Mouse (Mus musculus) embryonic facial prominence, embryonic 14.5 days (tissue): ENCODE measurements at regions not wholly inside any gene's neighbourhood (a gene's known extent, or its start where the extent isn't known, plus 50 kb on each side); places are given as distances from the start of the nearest gene placed in this dataset.

Experiments
- ATAC-seq: fragments of 200-750 bp; cut with Nextera tagmentation; 2 replicates; pipeline ENCODE4 v1.8.0; 2017; ENCODE audit warnings: low read depth, moderate number of reproducible peaks, moderate TSS enrichment
- DNase-seq: peaks from one replicate; pipeline ENCODE4 v3.0.0-alpha.2; 2015; ENCODE audit warnings: low spot score
- H3K27ac ChIP-seq: fragments of 300-500 bp; sonication (generic); replicated peaks from 2 replicates; pipeline ENCODE4 v1.5.1; 2014; ENCODE audit warnings: low read depth, mild to moderate bottlenecking, low read length, moderate library complexity
- H3K27me3 ChIP-seq: fragments of 300-500 bp; sonication (generic); replicated peaks from 2 replicates; pipeline ENCODE4 v1.6.1; 2014; ENCODE audit warnings: low read length; ENCODE audit not compliant: control insufficient read depth, insufficient read depth
- H3K36me3 ChIP-seq: fragments of 300-500 bp; sonication (generic); 2 replicates; pipeline ENCODE4 v1.6.1; 2014; ENCODE audit warnings: low read length, mixed read lengths; ENCODE audit not compliant: control insufficient read depth, insufficient read depth
- H3K4me1 ChIP-seq: fragments of 300-500 bp; sonication (generic); 2 replicates; pipeline ENCODE4 v1.6.1; 2014; ENCODE audit warnings: antibody characterized with exemption, low read length; ENCODE audit not compliant: control insufficient read depth, insufficient read depth
- H3K4me2 ChIP-seq: fragments of 300-500 bp; sonication (generic); 2 replicates; pipeline ENCODE4 v1.6.1; 2014; ENCODE audit warnings: low read depth, mild to moderate bottlenecking, low read length, moderate library complexity, mixed read lengths
- H3K4me3 ChIP-seq: fragments of 300-500 bp; sonication (generic); 2 replicates; pipeline ENCODE4 v1.5.1; 2014; ENCODE audit warnings: low read depth, mild to moderate bottlenecking, low read length
- H3K9ac ChIP-seq: fragments of 300-500 bp; sonication (generic); 2 replicates; pipeline ENCODE4 v1.6.1; 2014; ENCODE audit warnings: low read depth, mild to moderate bottlenecking, low read length, moderate library complexity, mixed read lengths
- H3K9me3 ChIP-seq: fragments of 300-500 bp; sonication (generic); 2 replicates; pipeline ENCODE4 v1.6.1; 2016; ENCODE audit warnings: low read length; ENCODE audit not compliant: control insufficient read depth
- WGBS: fragments of 180-500 bp; shearing (Covaris S2); extraction: QIAGEN DNeasy Blood & Tissue Kit; methylation state at CpG from one replicate; pipeline ENCODE4 v1.1.7; 2014; 5-methylcytosine and 5-hydroxymethylcytosine counted together

GRCm38 (mm10) chr4:47796977-47797376 lies 248.0 kb upstream of the Nr4a3 start:
- no peaks in the 10 kb centered on the region for H3K36me3 ChIP-seq
- H3K4me1 ChIP-seq: no peaks in the 10 kb centered on the region
- 87% methylated on average over 4 of the region's 4 CpGs for WGBS
- no peaks in the 10 kb centered on the region for H3K9me3 ChIP-seq
- ATAC-seq (no peak), DNase-seq (no peak)
- no peak overlapping the region for H3K27ac ChIP-seq
- H3K27me3 ChIP-seq: no peaks in the 10 kb centered on the region
- no peak overlapping the region for H3K4me3 ChIP-seq
- H3K4me2 ChIP-seq: no peak overlapping the region
- H3K9ac ChIP-seq: no peak overlapping the region

GRCm38 (mm10) chr4:47799165-47799564 lies 245.8 kb upstream of the Nr4a3 start:
- H3K27ac ChIP-seq: no peak overlapping the region
- H3K27me3 ChIP-seq: no peaks in the 10 kb centered on the region
- 95% methylated on average over 5 of the region's 5 CpGs for WGBS
- no peaks in the 10 kb centered on the region for H3K4me1 ChIP-seq
- no peak overlapping the region for H3K9ac ChIP-seq
- no peak overlapping the region for H3K4me2 ChIP-seq
- no peaks in the 10 kb centered on the region for H3K9me3 ChIP-seq
- ATAC-seq: no peak
- DNase-seq: no peak
- no peak overlapping the region for H3K4me3 ChIP-seq
- H3K36me3 ChIP-seq: no peaks in the 10 kb centered on the region

GRCm38 (mm10) chr4:47803111-47803510 lies 241.8 kb upstream of the Nr4a3 start:
- ATAC-seq (no peak), DNase-seq (no peak)
- no peak overlapping the region for H3K4me3 ChIP-seq
- H3K27me3 ChIP-seq: no peaks in the 10 kb centered on the region
- H3K27ac ChIP-seq: no peak overlapping the region
- no peaks in the 10 kb centered on the region for H3K4me1 ChIP-seq
- 65% methylated on average over 3 of the region's 3 CpGs for WGBS
- no peaks in the 10 kb centered on the region for H3K9me3 ChIP-seq
- no peak overlapping the region for H3K9ac ChIP-seq
- H3K4me2 ChIP-seq: no peak overlapping the region
- H3K36me3 ChIP-seq: no peaks in the 10 kb centered on the region

- no peak for DNase-seq
- Histone ChIP-seq H3K9ac (no peak overlapping the region), H3K4me2 (no peak overlapping the region), H3K4me3 (no peak overlapping the region), H3K27me3 (no peaks in the 10 kb centered on the region), H3K27ac (no peak overlapping the region), H3K4me1 (no peaks in the 10 kb centered on the region), H3K36me3 (no peaks in the 10 kb centered on the region), H3K9me3 (no peaks in the 10 kb centered on the region)
- WGBS: 14% methylated on average over 3 of the region's 3 CpGs
- ATAC-seq: no peak
These were observed 237.1 kb upstream of the Nr4a3 start for GRCm38 (mm10) chr4:47807877-47808276.

GRCm38 (mm10) chr4:47814030-47814429 lies 230.9 kb upstream of the Nr4a3 start:
- H3K27ac ChIP-seq: no peak overlapping the region
- no peak overlapping the region for H3K9ac ChIP-seq
- H3K4me2 ChIP-seq: no peak overlapping the region
- no peaks in the 10 kb centered on the region for H3K36me3 ChIP-seq
- WGBS: 62% methylated on average over 7 of the region's 7 CpGs
- H3K27me3 ChIP-seq: no peaks in the 10 kb centered on the region
- no peak for ATAC-seq
- DNase-seq: no peak
- no peaks in the 10 kb centered on the region for H3K9me3 ChIP-seq
- H3K4me3 ChIP-seq: no peak overlapping the region
- H3K4me1 ChIP-seq: no peaks in the 10 kb centered on the region

GRCm38 (mm10) chr4:47818371-47819159 lies 226.4 kb upstream of the Nr4a3 start:
- no peak overlapping the region for H3K4me2 ChIP-seq
- H3K4me1 ChIP-seq: no peaks in the 10 kb centered on the region
- H3K4me3 ChIP-seq: no peak overlapping the region
- no peaks in the 10 kb centered on the region for H3K27me3 ChIP-seq
- 90% methylated on average over 18 of the region's 18 CpGs for WGBS
- no peak overlapping the region for H3K27ac ChIP-seq
- ATAC-seq (no peak), DNase-seq (no peak)
- no peaks in the 10 kb centered on the region for H3K36me3 ChIP-seq
- H3K9me3 ChIP-seq: no peaks in the 10 kb centered on the region
- H3K9ac ChIP-seq: no peak overlapping the region

- H3K9me3 ChIP-seq: no peaks in the 10 kb centered on the region
- ATAC-seq (no peak), DNase-seq (no peak)
- H3K4me1 ChIP-seq: no peaks in the 10 kb centered on the region
- no peak overlapping the region for H3K4me2 ChIP-seq
- no peak overlapping the region for H3K4me3 ChIP-seq
- H3K27me3 ChIP-seq: no peaks in the 10 kb centered on the region
- no peaks in the 10 kb centered on the region for H3K36me3 ChIP-seq
- H3K27ac ChIP-seq: no peak overlapping the region
- 86% methylated on average over 1 of the region's 1 CpGs for WGBS
- no peak overlapping the region for H3K9ac ChIP-seq
These were observed 224.4 kb upstream of the Nr4a3 start for GRCm38 (mm10) chr4:47820562-47820961.

- DNase-seq (no peak), ATAC-seq (no peak)
- no peaks in the 10 kb centered on the region for H3K36me3 ChIP-seq
- no peaks in the 10 kb centered on the region for H3K4me1 ChIP-seq
- no peak overlapping the region for H3K27ac ChIP-seq
- H3K9ac ChIP-seq: no peak overlapping the region
- no peak overlapping the region for H3K4me2 ChIP-seq
- WGBS: 81% methylated on average over 9 of the region's 9 CpGs
- H3K4me3 ChIP-seq: no peak overlapping the region
- no peaks in the 10 kb centered on the region for H3K27me3 ChIP-seq
- no peaks in the 10 kb centered on the region for H3K9me3 ChIP-seq
These were observed 221.7 kb upstream of the Nr4a3 start for GRCm38 (mm10) chr4:47823299-47823698.

- H3K4me1 ChIP-seq: no peaks in the 10 kb centered on the region
- no peaks in the 10 kb centered on the region for H3K9me3 ChIP-seq
- no peak for ATAC-seq
- H3K27ac ChIP-seq: no peak overlapping the region
- 87% methylated on average over 15 of the region's 15 CpGs for WGBS
- no peak for DNase-seq
- H3K4me3 ChIP-seq: no peak overlapping the region
- H3K4me2 ChIP-seq: no peak overlapping the region
- no peak overlapping the region for H3K9ac ChIP-seq
- no peaks in the 10 kb centered on the region for H3K36me3 ChIP-seq
- no peaks in the 10 kb centered on the region for H3K27me3 ChIP-seq
These were observed 220.9 kb upstream of the Nr4a3 start for GRCm38 (mm10) chr4:47824083-47824482.
